Mouse (Mus musculus) adrenal gland, adult 8-10 months (tissue): ENCODE data around the gene Nectin1. TPM values are rescaled to one million over a fixed set of nuclear protein-coding genes. Genes with fewer than 3 reads are reported as not detected.

ENCODE experiments used
- DNase-seq: peaks from one replicate; pipeline ENCODE4 v3.0.0; 2022
- total RNA-seq, 4 experiments: library from RNA; stranded (reverse); gene quantifications; 2 replicates each; pipeline ENCODE4 v1.2.4; 2022

Nectin1 gene
- total RNA-seq, 4 experiments from 2014 or later = 39.3 to 61.3 (median 50.2) TPM

DNA sequence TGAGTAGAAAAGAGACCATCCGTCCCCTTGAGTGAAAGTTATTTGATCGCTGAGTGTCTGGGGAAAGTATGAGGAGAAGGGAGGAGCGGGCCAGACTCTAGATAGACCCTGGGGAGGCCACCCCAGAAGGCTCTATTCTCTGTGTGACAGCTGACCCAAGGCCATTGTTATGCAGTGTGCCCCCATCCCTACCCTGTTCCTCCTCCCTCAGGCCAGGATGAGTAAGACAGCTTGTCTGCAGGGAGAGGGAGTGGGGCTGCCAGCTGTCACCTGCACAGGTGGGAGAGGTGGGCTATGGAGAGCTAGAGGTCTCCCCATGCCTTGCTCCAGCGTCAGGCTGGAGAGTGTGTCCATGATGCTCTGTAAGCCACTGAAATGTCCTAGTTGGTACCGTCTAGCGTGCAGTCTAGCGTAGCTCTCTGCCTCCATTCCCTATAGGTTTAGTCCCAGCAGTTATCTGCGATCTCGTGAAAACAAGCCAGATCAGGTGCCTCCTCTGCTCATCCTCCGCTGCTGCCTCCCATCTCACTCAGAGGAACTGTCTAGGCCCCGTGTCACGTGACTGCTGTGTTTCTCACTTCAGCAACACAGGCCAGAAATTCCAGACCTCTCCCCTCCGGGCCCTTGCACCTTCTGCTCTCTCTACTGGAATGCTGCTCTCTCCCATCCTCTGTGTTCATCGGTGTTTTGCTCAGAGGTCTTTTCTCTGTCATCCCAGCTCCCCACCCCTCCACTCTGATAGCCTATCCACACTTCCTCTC is 21.8 kb downstream of the Nectin1 start:
- no peak for DNase-seq

DNA sequence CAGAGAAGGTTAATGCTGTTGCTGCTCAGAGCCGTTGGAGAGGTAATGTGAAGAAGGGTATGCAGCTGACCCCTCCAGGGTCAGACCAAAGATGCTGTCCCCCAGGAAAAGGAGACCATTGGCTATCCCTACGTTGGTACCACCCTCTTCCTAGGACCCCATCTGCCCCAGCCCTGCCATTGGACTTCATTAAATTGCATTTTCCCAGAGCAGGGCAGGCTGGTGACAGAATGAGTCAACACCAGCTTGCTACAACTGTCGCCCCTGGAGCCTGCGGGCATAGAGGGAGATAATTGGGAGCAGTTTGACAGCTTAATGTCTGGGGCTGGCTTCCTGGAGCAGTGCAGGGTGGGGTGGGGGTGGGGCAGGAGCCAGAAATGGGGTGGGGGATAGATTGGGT is 25.0 kb downstream of the Nectin1 start:
- no peak for DNase-seq

DNA sequence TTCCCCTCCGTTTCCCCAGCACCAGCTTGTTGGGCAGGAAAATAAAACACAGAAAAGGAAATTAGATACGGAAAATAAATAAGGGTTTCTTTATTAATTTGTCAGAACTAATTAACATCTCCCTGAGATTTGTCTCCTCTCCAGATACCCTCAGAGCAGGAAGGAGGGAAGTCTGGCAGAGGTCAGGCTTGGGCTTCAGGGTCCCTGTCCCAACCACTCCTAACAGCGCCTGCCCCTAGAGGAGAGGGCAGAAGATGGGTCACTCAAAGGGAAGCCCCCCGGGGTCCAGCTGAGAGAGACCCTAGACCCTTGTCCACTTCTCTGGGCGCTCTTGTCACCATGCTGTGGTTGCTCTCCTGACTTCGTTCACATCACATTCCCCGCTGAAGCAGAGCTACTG is 25.4 kb downstream of the Nectin1 start:
- no peak for DNase-seq

DNA sequence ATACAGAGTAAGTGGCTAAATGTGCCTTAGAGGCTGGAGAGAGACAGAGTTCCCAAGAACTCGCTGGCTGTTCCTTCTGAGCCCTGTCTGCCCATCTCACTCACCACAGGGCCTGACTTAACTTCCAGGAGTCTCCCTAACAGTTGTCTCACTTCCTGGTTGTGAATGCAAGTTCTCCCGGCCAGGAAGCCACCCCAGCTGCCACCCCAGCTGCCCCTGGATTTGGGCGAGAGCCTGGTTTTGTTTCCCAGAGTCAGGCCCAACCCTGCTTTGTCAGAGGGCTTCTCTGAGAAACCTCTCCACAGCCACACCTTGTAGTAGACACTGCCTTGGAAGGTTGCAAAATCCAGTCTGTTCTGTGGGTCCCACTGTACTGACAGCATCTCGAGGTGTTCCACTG is 26.2 kb downstream of the Nectin1 start:
- DNase-seq = no peak

DNA sequence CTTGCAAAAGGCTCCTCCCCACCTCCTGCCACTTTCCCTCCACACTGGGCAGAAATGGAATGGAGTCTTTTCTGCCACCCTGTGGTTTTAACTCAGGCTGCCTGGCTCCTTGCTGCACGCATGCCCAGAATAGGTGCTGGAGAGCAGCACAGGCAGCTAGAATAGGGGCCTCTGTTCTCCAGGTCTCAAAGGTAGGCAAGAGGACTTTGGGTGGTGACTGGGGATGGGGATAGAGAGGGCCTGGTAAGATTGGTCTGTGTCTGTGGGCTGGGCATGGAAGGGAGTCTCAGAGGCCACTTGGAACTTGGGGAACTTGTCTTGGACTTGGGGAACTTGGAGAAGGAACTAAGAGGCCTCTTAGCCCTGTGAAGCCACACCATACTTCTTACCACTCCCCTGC is 27.3 kb downstream of the Nectin1 start:
- no peak for DNase-seq

DNA sequence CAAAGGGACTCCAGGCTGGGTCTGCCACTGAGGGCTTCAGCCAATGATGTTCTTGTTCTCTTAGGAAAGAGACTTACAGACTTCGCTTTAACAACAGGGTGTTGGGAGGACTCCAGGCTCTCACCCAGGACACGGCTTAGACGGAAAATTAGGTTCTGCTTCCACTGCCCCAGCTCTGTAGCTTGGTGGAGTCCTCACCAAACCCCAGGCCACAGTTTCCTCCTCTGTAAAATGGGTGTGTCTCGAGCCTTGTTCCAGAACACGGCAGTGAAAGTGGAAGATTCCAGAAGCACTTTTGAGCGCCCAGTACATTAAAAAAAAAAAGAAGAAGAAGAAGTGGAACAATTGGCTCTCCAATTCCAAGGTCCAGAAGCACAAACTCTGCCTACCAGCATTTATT is 28.7 kb downstream of the Nectin1 start:
- DNase-seq = no peak

DNA sequence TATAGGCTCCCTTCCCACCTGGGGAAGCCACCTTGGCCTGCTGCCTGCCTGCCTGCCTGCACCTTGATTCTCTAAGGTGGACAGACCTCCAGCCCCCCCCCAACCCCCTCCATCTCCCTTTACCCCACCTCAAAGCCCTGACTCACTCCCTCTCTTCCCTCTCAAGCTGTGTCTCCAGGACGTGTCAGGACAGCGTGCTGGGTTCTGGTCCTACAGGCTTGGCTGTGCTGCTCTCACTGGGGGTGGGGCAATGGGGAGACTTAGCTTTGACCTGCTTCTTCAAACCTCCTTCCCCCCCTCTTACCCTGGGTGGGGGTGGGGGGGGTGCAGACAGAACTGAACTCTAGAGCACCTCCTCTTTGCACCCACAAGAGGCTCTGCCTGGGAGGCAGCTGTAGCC is 29.7 kb downstream of the Nectin1 start:
- DNase-seq = no peak

DNA sequence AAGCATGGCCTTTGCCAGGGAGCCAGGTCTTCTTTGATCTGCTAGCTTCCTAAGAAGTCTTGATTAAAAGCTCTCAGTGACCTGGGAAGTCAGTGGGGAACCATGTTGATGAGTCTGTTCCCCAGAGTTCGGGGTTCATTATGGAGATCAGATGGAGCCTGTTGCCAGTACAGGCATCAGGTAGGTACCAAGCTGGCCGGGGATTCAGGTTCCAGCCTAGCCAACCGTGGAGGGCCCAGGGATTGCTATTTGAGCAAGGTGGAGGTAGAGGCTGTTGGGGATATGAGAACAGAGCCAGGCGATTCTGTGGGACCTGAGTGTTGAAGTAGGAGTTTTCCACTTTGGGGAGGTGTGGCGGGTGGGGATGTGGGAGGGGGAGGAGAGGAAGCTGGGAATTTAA is 30.6 kb downstream of the Nectin1 start:
- DNase-seq = no peak

DNA sequence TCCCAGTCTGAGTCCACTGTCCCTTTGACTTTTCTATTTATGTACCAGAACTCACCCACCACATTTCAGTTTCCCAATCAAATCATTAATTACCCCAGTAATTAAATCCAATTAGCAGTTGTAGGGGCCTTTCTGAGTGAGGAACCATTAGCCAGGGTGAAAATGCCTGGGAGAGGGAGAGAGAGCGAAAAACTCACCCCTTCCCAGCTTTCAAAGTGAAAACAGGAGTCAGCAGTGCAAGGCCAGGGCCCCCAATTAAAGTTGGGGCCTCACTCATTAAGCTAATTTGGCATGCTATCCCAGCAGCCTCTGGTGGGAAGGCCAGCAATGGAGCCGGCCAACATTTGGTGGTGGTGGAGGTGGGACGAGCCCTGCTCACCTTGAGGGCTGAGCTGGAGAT is 32.4 kb downstream of the Nectin1 start:
- DNase-seq = no peak

DNA sequence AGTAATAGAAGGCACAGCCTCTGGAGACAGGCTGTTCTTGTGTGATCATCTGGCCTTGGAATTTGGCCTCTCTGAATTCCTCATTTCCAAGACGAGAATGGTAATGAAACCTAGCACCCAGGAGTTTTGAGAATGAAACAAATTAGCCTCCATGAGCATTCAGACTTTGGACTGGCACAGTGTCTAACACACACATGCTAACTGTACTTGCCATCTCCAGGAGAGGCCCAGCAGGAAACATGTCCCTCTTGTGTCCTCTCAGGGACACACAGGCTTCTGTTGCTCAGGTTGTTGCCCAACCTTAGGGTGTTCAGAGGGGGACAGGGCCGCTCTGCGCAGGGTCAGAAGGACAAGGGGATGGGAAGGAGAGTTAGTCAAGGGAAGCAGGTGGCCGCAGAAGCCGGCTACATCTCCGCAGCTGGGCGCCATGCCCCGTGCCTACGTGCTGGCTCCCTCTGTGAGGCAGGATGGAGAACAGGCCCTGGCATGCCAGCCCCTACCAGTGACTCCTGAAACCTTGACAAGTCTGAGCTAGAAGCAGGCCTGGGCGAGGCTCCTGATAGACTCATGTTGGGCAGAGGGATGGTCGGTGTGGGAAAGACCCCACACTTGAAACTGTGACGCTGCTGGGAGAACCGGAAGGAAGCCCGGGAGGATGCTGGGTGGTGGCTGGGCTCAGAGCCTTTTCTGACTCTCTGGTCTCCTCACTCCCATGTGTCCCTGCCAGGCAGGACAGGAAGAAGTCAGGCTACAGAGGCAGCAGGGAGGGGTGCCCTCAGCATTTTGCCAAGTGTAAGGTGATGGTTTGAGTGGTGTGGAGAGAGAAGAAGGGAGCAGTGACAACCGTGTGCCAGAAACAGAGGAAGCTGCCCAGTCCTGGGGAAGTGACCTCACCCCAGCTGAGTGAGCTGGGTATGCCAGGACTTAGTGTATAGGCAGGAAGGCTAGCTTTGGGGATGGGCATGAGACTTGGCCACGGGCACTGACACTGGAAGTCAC is 33.9 kb downstream of the Nectin1 start:
- DNase-seq = no peak

DNA sequence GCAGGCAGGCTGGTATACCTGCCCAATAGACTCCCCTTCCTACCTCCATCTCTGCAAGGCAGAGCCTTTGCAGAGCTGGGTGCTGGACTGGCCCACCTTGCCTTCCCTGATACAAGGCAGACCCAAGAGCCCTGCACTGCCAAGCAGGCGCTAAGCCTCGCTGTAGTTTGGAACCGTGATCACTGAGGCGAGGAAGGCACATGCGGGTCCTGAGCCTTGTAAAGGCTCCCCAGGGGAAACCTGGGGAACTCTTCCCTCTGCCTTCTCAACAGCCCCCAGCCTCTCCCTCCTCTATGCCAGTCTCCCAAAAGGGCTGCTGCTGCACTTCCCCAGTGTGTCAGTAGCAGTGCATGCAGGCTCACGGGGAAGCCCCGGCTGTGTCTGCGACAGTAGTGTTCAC is 37.1 kb downstream of the Nectin1 start:
- no peak for DNase-seq

DNA sequence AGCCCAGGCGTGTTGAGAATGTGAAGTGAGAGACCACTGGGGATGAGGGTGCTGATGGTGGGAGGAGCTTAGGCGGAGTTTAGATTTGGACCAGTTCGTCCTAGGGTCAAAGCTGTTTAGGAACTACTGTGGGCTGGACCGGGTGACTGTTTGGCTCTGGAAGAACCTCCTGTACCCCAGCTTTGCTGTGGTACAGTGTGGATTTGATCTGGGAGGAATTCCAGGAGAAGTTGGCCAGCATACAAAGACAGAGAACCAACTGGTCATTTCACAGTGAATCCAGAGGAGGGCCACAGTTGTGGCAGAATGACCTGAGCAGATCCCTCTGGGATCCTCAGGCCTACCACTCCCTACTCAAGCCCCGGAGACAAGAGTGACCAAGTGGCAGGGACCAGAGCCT is 38.6 kb downstream of the Nectin1 start:
- no peak for DNase-seq

DNA sequence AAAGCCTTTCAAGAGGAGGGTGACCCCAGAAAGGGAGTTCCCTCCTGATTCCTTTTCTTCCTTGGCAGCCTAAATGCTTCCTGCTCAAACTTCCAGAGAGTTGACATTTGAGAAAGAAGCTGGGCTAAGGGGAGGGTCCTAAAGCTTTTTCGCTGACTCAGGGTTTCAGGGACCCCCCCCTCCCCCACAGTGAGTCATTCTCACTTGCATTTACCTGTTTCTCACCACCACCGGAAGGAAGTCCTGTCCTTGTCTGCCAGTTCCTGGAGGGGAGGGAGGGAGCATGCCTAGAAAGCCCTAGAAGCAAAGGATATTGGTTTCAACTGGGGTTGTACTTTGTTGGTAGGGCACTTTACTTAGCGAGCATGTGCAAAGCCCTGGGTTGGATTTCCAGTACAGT is 40.2 kb downstream of the Nectin1 start:
- DNase-seq = no peak

DNA sequence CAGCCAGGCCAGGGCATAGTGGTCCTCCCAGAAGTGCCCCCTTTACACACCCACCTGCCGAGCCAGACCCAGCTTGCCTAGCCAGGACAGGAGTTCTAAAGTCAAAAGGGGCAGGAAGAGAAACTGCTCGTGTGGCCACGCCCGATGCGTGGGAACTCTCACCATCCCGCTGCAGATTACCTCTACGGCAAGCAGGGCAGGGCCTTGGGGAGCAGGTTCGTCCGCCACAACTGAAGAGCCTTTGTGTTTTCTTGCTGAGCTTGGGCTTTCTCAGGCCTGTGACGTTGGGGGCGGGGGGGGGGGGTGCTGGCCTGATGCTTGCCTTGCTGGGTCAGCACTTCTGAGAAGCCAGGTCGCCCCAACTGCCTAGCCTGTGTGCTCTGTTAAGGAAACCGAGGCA is 41.1 kb downstream of the Nectin1 start:
- DNase-seq = no peak

DNA sequence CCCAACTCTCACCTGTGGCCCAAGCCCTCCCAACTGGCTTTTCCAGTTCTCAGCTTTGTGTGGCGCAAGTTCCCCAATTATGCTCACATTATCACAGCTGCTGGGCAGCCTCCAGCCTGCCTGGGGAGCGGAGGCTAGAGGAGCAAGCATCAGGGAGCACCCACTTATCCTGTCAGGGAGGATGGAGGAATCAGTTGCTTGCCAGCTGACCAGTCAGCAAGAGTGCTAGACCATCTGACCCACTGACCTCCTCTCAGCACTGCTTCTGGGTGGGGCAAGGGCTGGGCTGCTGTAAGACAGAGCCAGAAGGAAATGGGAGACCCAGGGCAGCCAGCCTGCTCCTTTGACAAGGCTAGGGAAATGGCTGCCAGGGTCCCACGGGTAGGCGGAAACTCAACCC is 43.8 kb downstream of the Nectin1 start:
- DNase-seq = no peak

DNA sequence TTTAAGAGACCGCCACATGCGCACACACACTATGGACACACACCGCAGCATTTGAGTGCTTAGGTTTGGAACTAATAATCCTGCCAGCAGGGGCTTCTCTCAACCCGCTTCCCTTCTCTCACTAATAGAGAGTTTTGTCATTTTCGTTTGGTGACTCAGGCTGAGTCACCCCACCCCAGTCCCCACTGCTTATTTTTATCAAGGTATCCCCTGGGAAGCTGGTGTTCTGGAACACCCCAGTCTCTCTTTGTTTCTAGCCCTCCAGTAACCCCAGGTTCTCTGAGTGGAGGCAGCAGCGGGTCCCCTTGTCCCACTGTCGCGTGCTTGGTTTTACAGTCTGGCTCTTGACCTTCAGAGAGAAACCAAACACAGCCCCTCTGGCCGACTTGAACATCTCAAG is 48.9 kb downstream of the Nectin1 start:
- no peak for DNase-seq

DNA sequence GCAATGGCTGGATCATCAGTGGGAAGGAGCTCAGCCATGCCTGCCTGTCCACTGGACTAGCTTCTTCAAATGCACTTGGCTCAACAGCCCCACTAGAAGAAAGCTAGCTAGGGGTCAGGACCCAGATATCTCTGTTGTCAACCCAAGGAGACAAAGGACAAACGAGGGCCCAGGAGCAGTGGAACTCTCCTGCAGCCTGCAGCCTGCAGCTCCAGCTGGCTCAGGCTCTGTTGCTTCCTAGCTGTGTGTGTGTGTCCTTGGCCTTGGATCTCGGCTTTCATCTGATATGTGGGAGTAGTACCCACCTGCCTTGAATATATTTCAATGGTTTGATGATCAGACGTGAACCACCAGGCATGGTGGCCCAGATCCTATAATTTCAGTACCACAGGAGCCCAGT is 49.6 kb downstream of the Nectin1 start:
- DNase-seq = peak; percentile 61

DNA sequence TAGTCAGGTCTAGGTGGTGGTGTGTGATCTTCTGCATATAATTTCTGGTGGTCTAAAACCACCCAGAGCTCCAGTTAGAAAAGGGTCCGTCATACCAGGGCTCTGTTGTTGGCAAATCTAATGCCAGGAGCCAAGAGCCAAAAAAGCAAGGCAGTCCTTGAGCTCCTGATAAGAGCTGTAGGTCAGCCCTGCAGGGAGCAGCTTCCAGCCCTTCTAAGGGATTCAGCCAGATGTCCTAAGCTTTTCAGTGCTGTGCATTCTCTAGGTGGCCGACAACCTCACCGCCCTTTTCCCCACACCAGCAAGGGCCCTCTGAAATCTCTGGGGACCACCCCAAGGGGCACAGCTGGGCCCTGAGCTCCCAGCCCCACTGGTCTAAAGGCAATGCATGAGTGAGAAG is 52.2 kb downstream of the Nectin1 start:
- DNase-seq = peak; percentile 59

DNA sequence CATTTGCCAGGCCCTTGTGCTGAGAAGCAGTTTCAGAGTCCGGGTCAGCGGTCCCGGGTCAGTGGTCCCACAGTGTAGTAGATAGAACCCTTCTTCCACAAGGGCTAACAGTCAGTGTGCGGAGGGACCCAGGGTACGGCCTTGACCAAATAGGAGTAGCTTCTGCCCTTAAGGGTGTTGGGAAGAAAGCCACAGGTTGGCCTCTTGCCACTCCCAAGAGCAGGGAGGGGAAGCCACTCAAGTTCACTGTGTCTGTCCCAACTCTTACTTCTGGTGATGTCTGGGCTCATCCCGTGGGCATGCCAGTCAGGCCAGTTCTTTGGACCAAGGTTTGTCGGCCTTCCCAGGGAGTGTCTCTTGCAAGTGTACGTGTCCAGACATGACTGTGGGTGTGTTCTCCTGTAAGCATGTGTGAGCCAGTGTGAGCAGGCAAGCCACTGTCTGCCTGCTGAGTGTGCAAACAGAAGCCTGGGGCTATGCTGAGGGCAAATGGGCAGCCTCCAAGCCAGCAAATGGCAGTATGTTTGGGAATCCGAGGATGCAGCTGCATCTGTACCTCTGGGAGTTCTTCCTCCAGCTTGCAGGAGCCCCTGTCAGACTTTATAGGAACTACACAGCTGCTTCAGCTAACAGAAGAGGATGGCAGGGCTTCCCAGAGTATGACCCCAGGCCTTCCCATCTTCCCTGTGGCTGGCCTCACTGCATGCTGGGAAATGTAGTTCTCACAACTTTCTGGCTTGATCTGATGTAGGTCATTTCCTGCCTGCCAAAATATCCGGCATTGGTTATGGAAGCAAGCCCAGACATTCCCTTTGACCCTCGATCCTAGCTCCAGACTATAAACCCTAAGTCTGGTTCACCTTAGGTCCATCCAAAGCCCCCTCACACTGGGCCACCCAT is 53.3 kb downstream of the Nectin1 start:
- DNase-seq = no peak

DNA sequence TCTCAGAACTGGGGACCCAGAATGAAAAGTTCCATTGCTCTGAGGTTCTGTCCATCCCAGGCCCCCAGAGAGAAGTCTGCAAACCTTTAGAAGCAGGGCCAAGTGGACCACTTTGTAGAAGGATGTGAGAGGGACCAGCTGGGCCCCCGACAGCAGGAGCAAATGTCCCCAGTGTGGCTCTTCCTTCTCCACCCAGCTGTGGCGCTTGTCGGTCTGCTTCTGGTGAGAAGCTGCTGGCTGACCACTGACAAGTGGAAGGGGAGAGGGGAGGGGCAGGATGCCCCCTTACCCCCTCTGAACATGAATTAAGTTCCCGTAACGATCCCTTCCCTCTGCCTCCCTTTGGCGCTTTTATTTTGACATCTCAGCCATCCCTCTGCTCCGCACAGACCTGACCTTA is 54.0 kb downstream of the Nectin1 start:
- no peak for DNase-seq

DNA sequence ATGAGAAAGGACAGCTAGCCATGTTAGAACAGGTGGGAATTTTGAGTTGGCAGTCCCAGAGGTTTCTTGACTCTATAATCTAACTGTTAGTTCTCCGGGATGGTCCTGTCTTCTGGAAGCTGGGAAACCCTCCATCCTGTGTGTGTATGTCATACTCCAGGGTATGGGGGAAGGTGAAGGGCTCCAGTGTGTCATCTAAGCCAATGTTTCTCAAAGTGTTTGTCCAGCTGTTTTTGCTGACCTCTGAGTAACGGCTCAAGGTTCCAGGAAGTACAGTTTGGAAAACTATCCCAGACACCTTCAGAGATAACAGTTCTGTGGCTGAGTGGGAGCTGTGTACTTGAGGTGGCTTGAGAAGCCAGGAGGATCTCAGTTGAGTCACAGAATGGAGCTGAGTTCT is 56.7 kb downstream of the Nectin1 start:
- no peak for DNase-seq

DNA sequence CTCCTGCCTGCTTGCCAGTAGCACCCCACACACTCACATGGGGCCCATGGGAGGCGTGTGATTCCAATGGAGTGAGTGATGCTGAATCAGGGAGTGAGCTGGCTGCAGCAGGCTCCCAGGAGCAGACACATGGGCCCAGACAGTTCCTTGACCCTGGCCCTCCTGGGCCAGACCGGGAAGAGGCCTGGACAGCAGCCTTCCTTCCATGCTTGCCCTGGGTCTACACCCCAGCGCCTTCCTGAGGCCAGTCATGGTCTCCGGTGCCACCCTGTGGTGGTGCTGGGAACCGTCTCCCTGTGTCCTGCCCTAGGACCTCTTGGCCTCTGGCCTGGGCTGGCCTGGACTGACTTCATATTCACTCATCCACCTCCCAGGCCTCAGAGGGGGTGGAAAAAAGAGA is 58.1 kb downstream of the Nectin1 start:
- peak; percentile 79 for DNase-seq

DNA sequence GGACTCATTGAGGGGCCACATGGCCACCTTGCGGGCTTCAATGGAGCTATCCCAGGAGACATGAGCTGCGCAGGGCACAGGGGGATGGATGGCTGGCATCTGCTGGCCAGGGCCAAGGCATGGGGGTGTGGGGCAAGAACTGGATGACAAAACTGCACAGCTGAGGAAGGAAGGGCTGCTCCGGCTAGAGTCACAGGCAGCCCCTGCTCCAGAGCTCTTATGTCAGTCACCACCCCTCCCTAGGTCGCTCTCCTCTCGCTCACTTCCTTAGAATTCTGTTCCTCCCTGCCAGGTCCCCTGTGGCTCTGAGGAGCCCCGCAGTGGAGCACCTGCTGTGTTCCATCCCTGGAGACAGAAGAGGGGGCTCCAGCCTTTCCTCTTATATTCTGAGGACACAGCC is 63.8 kb downstream of the Nectin1 start:
- no peak for DNase-seq
